Mouse (Mus musculus) erythroid progenitor cell, adult 5-6 weeks (primary cell): ENCODE results near the gene Pias4. TPM values are rescaled to one million over a fixed set of nuclear protein-coding genes. Genes with fewer than 3 reads are reported as not detected.

Source experiments
- ATAC-seq: replicated peaks from 2 replicates; pipeline ENCODE4 v1.8.0; 2016; ENCODE audit warnings: moderate number of reproducible peaks, mild to moderate bottlenecking, moderate TSS enrichment, inconsistent platforms; ENCODE audit not compliant: poor library complexity, low FRiP score, severe bottlenecking
- total RNA-seq, 2 experiments: library from RNA; stranded (forward) in 1 of 2; stranded (reverse) in 1 of 2; fragments of 150-400 nt in 1 of 2; fragments of 186-747, 209-891 nt in 1 of 2; gene quantifications; 2 replicates each; pipeline versions ENCODE4 v1.2.3 to v1.2.4; 2015 to 2017; ENCODE audit warnings: low replicate concordance in 2 of 2

The Pias4 gene
- total RNA-seq, 2 experiments from 2014 or later = 15.3 to 27.2 TPM

DNA sequence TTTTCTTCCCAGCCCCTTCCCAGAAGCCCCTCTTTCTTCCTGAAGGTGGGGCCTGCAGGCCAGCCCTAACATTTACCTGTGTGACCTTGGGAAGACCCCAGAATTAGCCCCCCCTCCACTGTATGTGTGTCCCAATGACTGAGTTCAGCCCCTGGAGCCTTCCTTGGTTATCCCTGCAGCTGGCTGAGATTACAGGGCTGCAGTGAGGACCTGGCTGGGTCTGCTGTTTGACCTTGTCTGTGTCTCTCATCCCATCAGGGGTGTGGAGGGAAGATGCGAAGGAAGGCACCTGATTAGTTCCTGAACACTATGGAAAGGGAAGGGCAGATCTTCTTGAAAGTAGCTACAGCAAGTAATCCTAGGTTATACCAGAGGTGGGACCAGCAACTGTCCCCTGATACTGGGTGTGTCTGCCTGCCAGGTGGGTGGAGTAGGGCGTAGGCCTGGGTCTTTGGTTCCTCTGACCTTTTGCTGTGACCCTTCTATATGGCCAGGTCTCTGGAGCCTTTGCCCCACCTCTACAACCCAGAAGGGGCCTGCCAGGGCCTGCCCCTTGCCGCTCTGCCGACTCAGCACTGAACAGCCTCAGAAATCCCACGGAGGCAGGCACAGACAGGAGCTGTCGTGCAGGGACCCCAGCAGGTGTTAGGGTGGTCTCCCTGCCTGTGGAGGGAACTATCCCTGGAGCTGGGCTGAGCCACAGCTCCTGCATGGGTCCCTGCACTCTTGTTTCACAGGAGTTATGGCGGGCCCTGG lies 26.1 kb downstream of the Pias4 start:
- no peak for ATAC-seq

DNA sequence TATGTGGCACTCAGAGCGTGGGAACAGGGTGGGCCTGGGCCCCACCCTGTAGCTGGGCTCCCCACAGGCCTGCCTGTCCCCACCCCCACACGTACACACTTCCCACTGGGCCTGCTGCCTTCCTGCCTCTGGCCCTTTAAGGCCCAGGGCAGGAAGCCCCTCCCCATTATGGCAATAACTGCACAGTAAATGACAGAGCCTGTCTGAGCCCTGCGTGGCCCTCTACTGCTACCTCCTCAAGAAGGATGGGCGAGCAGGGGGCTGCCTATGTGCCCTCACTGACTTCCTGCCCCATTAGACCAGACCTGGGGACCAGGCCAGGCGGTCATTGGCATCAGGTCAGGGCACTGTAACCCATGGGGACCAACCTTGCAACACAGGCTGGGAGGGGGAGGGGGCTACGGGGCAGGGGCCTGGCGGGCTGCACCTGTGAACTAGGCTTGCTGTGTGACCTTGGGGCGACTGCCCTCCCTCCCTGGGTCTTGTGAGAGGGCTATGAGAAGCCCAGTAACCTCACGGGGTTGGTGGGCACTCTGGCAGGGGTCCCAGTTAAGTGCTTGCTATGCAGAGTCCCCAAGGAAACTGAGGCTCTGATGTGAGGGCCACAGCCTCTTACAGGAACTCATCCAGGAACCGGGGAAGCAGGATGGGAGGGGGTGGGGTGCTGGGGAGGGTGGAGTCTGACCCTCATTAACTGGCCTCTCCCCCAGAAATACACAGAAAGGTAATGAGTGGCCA lies 26.8 kb downstream of the Pias4 start:
- ATAC-seq = no peak

DNA sequence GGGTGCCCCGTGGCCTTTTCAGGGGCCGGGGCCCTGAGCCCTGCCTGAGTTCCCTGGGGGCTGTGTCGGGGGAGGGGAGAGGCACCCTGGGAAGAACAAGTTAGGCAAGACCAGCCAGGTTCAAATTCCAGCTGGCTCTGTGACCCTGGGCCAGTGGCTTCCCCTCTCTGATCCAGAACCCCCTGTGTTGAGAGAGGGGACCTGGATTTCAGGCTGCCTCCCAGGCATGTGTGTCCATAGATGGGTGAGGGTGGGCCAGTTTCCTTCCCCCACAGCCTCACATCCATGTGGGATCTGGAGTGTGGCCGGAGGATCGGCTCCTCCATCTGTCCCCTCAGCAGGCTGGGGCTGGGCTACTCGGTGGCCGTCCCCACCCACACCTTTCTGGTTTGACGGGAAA lies 27.7 kb downstream of the Pias4 start:
- ATAC-seq = no peak

DNA sequence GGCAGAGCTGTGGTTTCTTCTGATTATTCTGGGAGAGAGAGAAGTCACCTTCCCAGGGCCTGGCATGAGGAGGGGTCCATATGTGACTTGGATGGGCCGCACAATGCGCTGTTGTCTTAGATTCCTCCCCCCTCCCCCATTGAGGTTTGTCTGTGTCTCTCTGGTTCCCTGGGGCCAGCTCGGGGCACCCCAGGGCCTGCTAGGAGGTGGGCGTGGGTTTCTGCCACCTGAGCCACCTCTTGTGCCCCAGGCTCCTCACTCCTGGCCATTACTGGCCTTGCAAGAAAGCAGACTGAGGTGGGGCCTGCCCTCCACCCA lies 28.2 kb downstream of the Pias4 start:
- no peak for ATAC-seq

DNA sequence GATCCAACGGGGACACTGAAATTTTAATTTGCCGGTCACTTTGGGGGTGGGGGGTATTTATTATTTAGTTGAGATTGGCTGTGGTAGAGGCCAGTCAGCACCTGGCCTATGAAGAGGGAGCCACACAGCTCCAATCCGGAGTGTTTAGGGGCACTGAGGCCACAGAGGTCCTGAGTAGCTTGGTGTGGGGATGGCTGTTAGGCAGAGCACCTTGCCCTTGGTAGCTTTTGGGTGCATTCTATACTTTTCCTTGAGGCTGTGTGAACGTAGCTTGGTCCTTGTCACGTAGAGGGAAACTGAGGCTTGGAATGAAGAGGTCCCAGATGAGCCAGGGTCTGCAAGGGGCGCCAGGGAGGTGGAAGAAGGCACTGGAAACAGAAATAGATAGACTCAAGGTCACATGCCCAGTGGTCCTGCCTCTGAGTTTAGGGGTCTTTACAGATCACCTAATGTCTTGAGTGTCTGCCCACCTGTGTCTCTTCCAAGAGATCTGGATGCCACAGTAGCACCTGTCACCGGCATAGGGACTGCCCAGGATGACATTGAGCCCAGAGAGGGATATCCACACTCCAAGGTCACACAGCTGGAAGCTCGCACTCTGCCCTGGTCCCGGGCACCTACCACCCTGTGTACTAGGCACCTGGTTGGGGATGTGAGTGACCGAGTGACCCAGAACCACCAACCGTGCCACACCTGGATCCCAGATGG lies 28.7 kb downstream of the Pias4 start:
- no peak for ATAC-seq

DNA sequence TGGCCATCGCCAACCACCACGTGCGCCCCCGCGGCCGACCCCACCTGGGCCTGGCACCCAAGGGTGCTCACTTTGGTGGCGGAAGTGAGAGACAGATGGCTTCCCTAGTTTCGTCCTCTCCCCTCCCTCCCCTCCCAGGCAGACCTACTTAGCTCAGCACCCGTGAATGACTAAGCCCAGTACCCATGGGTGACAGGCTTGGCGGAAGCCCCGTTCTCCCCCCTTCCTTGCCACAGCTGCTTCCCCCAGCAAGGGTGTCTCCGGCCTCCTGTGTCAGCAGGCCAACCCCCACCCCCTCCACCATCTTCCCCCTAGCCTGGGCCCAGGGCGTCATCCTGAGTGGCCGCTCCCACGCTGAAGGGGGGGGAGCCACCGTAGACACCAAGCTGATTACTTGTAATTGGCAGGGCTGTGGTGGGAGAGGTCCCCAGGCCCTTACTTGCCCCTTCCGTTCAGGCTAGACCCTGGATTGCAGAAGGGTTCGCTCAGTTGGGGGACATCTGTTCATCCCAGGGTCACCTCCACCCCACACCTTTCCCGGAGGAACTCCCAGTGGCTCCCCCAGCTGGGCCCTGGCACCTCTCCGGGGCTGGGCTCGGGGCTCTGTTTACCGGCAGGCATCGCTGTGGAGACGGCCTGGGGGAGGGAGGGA lies 29.5 kb downstream of the Pias4 start:
- ATAC-seq = no peak

DNA sequence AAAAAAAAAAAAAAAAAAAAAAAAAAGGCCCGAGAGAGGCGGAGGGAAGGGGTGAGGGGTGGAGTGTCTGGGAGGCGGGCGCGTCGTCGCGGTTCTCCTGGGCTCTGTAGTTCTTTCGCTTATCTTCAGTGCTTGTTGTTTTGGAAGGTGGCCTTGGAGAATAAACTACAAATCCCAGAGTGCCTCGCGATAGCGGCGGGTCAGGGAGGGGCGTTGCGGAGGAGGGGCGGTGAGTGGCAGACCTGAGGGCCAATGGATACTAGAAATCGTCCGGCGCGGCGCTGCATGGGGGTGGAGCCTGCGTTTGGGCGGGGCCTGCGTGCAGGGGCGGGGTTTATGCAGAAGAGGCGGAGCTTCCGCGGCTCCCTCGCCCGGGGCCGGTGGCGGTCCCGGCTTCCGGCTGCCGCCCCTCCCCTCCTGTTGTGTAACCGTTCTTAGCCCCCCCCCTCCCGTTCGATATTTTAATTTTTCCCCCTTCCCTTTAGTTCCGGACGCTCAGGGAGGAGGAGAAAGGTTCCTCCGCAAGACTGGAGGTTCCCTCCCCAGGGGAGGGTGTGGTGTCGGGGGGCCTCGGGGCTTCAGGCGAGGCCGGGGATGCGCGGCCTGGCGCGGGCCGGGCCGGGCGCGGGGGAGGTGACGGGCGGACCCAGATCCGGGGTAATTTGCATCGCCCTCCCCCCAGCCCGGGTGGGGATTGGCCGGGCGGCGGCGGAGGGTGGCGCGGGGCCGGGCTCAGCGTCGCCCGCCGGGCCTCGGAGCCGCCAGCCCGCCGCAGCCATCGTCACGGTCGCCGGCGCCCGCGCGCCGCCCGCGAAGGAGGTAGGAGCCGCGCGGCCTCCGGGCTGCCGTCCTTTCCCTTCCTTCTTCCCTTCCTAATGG lies 30.2 kb downstream of the Pias4 start:
- peak; percentile 74 for ATAC-seq

DNA sequence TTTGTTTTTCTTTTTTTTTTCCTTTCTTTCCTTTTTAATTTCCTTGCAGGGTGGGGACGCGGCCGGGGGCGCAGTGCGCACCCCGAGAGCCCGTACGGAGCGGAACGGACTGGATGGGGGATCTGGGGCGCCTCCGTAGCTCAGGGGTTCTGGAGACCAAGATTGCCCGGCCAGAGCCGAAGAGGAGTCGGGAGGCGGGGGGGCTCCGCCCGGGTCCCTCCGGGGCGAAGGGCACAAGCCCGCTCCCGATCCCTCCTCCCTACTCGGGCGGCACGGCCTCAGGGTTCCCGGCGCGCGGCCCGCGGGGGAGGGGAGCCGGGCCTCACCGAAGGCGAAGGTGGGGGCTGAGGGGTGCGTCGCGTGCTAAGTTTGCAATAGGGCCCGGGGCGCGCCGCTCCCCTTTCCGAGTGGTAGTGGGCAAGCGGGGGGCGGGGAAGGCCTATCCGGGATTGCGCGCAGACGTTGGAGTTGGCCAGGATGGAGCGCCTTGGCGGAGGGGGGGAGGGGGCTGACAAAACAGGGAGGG lies 31.0 kb downstream of the Pias4 start:
- no peak for ATAC-seq

DNA sequence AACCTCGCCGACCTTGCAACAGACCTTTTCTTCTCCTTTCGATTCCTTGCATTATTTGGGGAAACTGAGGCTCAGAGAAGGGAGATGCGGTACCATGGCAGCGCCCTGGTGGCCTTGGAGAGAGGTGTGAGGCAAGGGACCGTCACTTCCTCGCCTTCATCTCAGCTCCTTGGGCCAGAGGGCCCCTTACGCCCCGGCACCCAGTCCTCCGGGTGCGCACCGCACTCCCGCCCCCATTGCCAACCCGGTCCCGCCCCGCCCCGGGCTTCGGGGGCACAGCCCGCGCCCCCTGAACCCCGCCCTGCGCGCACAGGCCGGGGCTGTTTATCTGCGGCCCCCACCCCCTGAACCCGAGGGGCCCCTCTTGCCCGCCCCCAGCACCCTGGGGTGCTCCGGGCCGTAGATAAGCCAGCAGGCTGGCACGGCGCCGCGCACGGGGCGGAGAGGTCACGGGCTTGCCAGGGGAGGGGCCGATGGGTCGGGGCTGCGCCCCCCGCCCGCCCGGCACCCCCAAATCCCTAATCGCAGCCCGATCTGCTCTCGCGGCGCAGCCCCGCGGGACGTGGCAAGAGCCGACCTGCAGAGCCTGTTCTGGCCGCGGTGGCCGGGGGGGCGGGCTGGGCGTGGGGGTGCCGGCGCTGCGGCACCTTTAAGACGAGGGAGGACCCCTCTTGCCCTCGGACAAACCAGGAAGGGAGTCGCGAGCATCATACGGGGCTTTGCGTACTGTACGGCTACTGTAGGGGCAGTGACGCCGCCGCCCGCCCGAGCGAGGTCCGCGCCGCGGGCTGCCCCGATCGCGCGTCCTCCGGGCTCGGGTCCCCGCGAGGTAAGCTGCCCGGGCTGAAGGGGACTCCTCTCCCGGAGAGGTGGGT lies 31.7 kb downstream of the Pias4 start:
- ATAC-seq = peak; percentile 18

DNA sequence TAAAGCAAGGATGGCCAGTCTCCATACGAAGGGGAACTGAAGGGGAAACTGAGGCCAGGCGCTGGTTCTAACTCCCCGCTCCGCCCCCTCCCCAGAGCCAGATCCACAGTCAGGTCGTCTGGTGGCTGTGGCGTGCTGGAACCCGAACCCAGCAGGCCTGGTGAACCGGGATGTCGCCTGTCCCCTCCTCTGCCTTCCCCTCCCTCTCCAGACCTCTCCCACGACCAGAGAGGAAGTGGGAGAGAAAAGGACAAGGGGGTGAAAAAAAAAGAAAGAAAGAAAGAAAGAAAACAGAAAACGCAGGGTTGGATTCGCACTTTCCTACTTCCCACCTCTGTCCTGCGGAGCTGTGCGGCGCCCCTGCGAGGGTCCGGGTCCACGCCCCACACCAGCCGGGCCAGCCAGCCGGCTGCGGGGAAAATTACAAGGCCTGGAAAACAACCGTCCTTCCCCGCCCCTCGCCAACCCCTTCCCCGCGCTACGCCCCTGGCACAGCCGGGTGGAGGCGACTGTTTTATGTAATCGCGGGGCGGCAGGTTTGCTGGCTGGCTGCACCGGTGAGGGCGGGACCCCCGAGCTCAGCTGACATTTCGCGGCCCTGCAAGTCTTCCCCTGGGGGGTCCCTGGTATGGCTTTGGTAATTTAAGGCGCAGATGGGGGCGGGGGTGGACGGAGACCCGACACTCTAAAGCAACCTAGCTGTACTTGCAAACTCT lies 32.6 kb downstream of the Pias4 start, which contains the start of gene Zbtb7a:
Gene Zbtb7a (plus strand): TSS at position 255 of the 716 bp plus-strand sequence.
- ATAC-seq = peak; percentile 7; the same call in 1 of the 2 replicates

DNA sequence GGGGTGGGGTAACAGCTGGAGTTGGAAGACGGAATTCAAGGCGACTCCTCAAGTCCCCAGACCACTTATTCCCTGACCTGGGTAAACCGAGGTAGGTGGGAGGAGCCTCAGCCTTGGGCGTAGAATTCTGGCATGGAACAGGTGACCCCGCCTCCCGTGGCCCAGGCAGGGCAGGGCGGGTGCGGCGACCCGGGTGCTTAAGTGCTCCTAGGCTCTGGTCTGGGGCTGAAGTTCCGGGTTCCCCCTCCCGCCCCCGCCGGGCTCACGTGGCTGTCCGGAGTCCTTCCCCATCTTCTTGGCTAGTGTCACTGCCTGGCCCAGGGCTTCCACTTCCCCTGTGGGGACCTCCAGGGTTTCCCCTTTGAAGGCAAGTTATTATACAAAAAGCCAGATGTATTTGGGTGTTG lies 33.5 kb downstream of the Pias4 start:
- ATAC-seq = peak; percentile 47

DNA sequence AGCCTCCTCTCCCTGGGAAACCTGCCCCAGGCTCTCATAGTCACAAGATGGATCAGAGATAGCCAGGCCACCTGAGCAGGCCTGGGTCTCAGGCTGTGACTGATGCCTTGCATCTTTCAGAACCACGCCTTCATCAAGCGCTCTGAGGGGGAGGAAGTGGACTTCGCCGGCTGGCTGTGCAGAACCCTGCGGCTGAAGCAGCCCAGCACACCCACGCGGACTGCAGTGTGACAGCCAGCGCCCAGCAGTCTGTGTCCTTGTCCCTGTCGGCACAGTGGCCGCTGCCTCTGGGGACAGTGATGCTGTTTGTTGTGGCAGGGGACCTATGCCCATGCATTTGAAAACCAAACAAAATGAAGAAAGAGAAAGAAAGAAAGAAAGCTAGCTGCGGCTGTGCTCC lies 44.2 kb downstream of the Pias4 start:
- no peak for ATAC-seq

DNA sequence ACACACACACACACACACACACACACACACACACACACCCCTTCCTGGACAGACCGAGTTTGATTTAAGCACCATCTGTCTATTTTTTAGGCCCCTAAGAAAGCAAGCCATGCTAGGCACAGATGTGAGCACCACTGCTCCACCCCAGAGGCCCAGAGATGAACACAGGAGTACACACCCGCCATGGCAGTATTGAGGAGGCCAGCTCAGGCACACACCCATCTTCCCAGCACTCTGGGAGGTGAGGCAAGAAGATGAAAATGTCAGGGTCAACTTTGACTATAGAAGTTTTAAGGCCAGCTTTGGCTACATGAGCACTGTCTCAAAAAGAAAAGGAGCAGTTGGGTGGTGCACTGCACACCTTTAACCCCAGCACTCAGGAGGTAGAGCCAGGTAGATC lies 44.8 kb downstream of the Pias4 start:
- no peak for ATAC-seq

DNA sequence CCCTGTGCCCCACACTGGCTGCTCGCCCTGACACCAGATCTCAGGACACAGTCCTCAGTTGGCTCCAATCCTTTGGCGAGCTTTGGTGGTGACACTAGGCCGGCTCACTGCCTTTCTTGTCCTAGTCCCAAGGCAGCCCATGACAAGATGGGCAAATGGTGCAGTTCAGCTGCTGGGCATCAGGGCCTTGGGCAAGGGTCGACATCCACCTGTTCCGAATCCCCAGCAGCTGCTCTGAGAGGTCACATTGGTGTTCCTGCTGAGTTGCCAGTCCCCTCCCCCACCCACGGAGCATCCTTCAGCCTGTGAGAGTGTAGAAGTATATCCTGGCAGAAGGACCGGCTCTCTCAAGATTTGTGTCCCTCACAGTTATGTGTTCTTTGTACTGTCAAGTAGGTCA lies 47.1 kb downstream of the Pias4 start:
- ATAC-seq = no peak

DNA sequence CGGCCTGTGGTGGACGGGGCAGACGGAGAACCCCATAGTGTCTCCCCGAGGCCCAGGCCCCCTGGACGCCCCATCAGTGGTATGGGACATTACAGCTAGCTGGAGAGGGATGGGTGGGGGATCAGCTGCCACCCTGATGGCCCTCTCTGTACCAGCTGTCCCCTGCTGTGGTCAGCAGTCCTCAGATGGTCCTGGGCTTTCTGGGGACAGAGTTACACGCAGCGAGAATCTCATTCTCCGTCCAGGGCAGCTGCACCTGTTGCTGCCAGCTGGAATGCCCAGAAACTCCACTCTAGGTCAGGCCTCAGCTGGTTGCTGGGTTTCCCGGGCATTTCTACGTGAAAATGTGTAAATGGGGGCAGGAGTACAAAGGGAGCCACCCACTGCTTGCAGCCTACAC lies 48.1 kb downstream of the Pias4 start:
- no peak for ATAC-seq

DNA sequence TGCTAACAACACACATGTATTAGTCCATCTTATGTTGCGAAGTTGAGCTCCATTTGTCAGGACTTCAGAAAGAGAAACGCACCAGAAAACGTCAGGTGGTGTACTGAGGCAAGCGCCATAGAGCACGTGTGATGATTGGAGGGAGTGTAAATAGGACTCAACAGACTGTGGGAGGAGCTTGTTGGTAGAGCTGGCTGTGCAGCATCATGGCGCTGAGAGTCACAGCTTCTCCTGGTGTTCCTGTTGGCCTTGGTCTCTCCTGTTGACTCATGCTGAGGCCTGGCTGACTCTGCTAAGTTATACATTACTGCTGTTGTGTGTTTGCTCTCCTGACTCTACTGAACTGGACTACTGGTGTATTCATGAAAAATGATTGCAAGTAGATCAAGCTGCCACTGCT lies 54.8 kb downstream of the Pias4 start:
- ATAC-seq = no peak

DNA sequence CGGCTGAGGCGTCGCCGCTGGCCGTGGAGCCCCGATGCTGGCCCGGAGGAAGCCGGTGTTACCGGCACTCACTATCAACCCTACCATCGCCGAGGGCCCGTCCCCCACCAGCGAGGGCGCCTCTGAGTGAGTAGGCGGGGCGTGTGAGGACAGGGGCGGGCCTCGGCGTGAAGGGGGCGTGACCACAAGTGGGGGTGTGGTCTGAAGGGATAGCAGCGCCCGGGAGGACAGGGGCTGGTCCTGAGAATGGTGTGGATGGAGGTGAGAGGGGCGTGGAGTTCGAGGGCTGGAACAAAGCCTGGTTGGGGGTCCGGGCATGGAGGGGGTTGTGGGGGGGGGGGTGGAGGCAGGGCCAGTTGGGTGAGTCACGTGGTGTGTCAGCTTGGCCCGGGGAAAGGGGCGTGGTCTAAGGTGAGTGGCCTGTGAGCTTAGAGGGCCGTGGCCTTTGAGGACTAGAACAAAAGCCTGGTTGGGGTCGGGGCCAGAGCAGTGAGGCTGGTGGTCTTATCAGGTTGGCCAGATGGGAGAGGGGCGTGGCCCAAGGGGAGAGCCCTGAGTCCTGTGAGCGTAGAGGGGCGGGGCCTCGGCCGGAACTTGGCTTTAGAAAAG lies 61.5 kb downstream of the Pias4 start:
- peak; percentile 74 for ATAC-seq
